Mouse (Mus musculus): ENCODE measurements around the gene Nploc4.
A peak's percentile ranks its signal among the peaks of the same experiment; 100 is the strongest.

The Nploc4 gene

GRCm38 (mm10) chr11:120378611-120379540 lies 58.6 kb downstream of the Nploc4 start, which contains the start of gene Faap100:
Gene Faap100 (minus strand): TSS chr11:120378764.
- peak; percentile 96 for DNase-seq (ENCODE audit: low read depth)

GRCm38 (mm10) chr11:120378031-120378610 lies 59.4 kb downstream of the Nploc4 start:
- DNase-seq (ENCODE audit: low read depth) = peak; percentile 55

GRCm38 (mm10) chr11:120377337-120377736 lies 60.2 kb downstream of the Nploc4 start:
- DNase-seq (ENCODE audit: low read depth) = no peak

- DNase-seq (ENCODE audit: low read depth) = no peak
These were observed 61.0 kb downstream of the Nploc4 start for GRCm38 (mm10) chr11:120376302-120377160.

GRCm38 (mm10) chr11:120375324-120375723 lies 62.2 kb downstream of the Nploc4 start:
- DNase-seq (ENCODE audit: low read depth) = no peak

- no peak for DNase-seq (ENCODE audit: low read depth)
These were observed 63.5 kb downstream of the Nploc4 start for GRCm38 (mm10) chr11:120373820-120374586.

GRCm38 (mm10) chr11:120373025-120373424 lies 64.5 kb downstream of the Nploc4 start:
- DNase-seq (ENCODE audit: low read depth) = no peak

GRCm38 (mm10) chr11:120369656-120370055 lies 67.9 kb downstream of the Nploc4 start:
- DNase-seq (ENCODE audit: low read depth) = peak; percentile 82

- no peak for DNase-seq (ENCODE audit: low read depth)
These were observed 71.0 kb downstream of the Nploc4 start for GRCm38 (mm10) chr11:120366443-120367027.

- DNase-seq (ENCODE audit: low read depth) = no peak
These were observed 74.6 kb downstream of the Nploc4 start for GRCm38 (mm10) chr11:120362891-120363290.

- no peak for DNase-seq (ENCODE audit: low read depth)
These were observed 76.2 kb downstream of the Nploc4 start, which contains the start of gene Fscn2 for GRCm38 (mm10) chr11:120361295-120361694. Gene Fscn2 (plus strand): TSS chr11:120361534.

GRCm38 (mm10) chr11:120360755-120361154 lies 76.8 kb downstream of the Nploc4 start:
- DNase-seq (ENCODE audit: low read depth) = no peak

- no peak for DNase-seq (ENCODE audit: low read depth)
These were observed 77.4 kb downstream of the Nploc4 start for GRCm38 (mm10) chr11:120360062-120360461.

GRCm38 (mm10) chr11:120359391-120359790 lies 78.1 kb downstream of the Nploc4 start:
- no peak for DNase-seq (ENCODE audit: low read depth)

GRCm38 (mm10) chr11:120357791-120358401 lies 79.6 kb downstream of the Nploc4 start:
- peak; percentile 41 for DNase-seq (ENCODE audit: low read depth)

- DNase-seq (ENCODE audit: low read depth) = no peak
These were observed 80.6 kb downstream of the Nploc4 start for GRCm38 (mm10) chr11:120356900-120357299.

- DNase-seq (ENCODE audit: low read depth) = peak; percentile 46
These were observed 81.1 kb downstream of the Nploc4 start for GRCm38 (mm10) chr11:120356319-120356840.

- DNase-seq (ENCODE audit: low read depth) = peak; percentile 38
These were observed 82.0 kb downstream of the Nploc4 start for GRCm38 (mm10) chr11:120355277-120356039.

Data from induced T-regulatory cell, adult 2 months (primary cell).